Mouse (Mus musculus) intestine, embryonic 15.5 days (tissue): ENCODE measurements at regions not wholly inside any gene's neighbourhood (a gene's known extent, or its start where the extent isn't known, plus 50 kb on each side); places are given as distances from the start of the nearest gene placed in this dataset.
A peak's percentile ranks its signal among the peaks of the same experiment; 100 is the strongest.

Source experiments
- ATAC-seq: fragments of 200-750 bp; cut with Nextera tagmentation; 2 replicates; pipeline ENCODE4 v1.8.0; 2017; ENCODE audit warnings: moderate TSS enrichment, moderate library complexity
- H3K27ac ChIP-seq: fragments of 300-500 bp; sonication (generic); 2 replicates; pipeline ENCODE4 v1.5.1; 2015; ENCODE audit warnings: mild to moderate bottlenecking, inconsistent platforms
- H3K27me3 ChIP-seq: fragments of 300-500 bp; sonication (generic); replicated peaks from 2 replicates; pipeline ENCODE4 v1.6.1; 2015; ENCODE audit warnings: inconsistent platforms
- H3K36me3 ChIP-seq: fragments of 300-500 bp; sonication (generic); 2 replicates; pipeline ENCODE4 v1.6.1; 2015; ENCODE audit warnings: inconsistent platforms
- H3K4me1 ChIP-seq: fragments of 300-500 bp; sonication (generic); replicated peaks from 2 replicates; pipeline ENCODE4 v1.6.1; 2015; ENCODE audit warnings: inconsistent platforms
- H3K4me2 ChIP-seq: fragments of 300-500 bp; sonication (generic); replicated peaks from 2 replicates; pipeline ENCODE4 v1.6.1; 2015; ENCODE audit warnings: mild to moderate bottlenecking, inconsistent platforms
- H3K4me3 ChIP-seq: fragments of 300-500 bp; sonication (generic); replicated peaks from 2 replicates; pipeline ENCODE4 v1.5.1; 2015; ENCODE audit warnings: inconsistent platforms
- H3K9ac ChIP-seq: fragments of 300-500 bp; sonication (generic); 2 replicates; pipeline ENCODE4 v1.6.1; 2015; ENCODE audit warnings: inconsistent platforms
- H3K9me3 ChIP-seq: fragments of 300-500 bp; sonication (generic); 2 replicates; pipeline ENCODE4 v1.6.1; 2016; ENCODE audit warnings: inconsistent platforms
- WGBS: fragments of 180-500 bp; shearing (Covaris S2); methylation state at CpG from one replicate; pipeline ENCODE4 v1.1.7; 2015; 5-methylcytosine and 5-hydroxymethylcytosine counted together

DNA sequence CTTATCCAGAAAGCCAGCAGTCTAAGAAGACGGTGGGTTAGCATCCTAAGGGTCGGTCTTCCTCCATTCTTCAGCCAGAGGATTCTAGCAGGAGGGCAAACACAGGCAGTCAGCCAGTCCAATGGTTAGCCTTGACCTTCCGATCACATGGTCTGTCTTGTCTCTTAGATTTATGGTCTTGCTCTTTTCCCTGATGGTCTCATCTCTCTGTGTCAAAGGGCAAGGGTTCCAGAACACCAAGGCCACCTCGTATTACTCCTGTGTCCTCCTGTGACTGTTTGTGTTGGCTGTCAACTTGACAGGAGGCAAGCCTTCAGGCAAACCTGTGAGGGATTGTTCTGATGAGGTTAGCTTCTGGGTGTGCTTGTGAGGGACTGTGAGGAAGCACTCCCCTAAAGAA is 323.9 kb downstream of the Prdm2 start:
- Histone ChIP-seq H3K9me3 (no peaks in the 10 kb centered on the region), H3K9ac (no peak overlapping the region), H3K4me2 (no peak overlapping the region), H3K4me3 (no peak overlapping the region), H3K36me3 (no peaks in the 10 kb centered on the region), H3K27me3 (no peaks in the 10 kb centered on the region), H3K27ac (no peak overlapping the region), H3K4me1 (no peaks in the 10 kb centered on the region)
- WGBS: 53% methylated on average over 4 of the region's 4 CpGs
- ATAC-seq: no peak

DNA sequence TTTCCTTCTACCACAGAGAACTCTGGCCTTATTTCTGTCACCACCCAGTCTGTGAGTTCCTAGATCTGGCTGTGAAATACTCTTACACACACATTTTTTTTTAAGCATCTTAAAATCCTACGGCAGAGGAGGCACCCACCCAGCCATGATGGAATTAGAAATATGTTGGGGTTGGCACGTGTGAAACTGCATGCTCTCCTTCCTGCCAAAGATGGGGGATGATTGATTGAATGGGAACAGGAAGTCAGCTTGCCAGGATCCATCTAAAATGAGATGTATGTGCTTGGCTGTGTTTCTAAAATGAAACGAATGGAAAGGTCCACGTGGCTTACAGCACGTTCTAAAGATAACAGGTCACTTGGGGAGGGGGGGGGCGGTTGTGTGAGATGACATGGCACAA is 324.9 kb downstream of the Prdm2 start:
- no peaks in the 10 kb centered on the region for H3K4me1 ChIP-seq
- H3K9ac ChIP-seq: no peak overlapping the region
- WGBS: 35% methylated on average over 6 of the region's 6 CpGs
- no peak overlapping the region for H3K27ac ChIP-seq
- H3K9me3 ChIP-seq: no peaks in the 10 kb centered on the region
- ATAC-seq: no peak
- H3K4me3 ChIP-seq: no peak overlapping the region
- no peaks in the 10 kb centered on the region for H3K27me3 ChIP-seq
- no peak overlapping the region for H3K4me2 ChIP-seq
- H3K36me3 ChIP-seq: no peaks in the 10 kb centered on the region

DNA sequence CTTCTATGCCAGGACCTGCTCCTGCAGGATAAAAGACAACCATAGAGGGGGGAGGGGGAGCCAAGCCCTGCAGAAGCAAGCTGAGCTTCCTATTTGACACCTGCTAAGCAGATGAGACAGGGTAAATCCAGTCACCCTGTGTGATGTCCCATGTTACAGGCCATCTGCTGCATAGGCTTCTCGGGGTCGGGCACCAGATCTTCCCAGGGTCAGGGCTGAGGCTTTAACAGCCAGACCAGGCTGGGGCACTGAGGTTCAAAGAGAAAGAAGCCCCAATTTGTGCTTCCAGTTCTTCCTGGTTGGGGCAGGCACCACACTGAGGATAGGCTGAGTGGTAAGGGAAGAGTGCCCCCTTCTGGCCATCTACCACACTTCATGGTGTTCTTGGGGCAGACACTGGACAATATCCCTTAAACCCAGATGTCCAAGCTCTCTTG is 332.5 kb downstream of the Prdm2 start:
- 14% methylated on average over 2 of the region's 2 CpGs for WGBS
- Histone ChIP-seq H3K9me3 (no peaks in the 10 kb centered on the region), H3K9ac (no peak overlapping the region), H3K4me3 (no peak overlapping the region), H3K4me2 (no peak overlapping the region), H3K4me1 (0 out of 2 replicates have a peak, but pooled peaks cover 2% of the 10 kb centered on the region), H3K36me3 (no peaks in the 10 kb centered on the region), H3K27ac (no peak overlapping the region), H3K27me3 (no peaks in the 10 kb centered on the region)
- peak; percentile 85 for ATAC-seq

DNA sequence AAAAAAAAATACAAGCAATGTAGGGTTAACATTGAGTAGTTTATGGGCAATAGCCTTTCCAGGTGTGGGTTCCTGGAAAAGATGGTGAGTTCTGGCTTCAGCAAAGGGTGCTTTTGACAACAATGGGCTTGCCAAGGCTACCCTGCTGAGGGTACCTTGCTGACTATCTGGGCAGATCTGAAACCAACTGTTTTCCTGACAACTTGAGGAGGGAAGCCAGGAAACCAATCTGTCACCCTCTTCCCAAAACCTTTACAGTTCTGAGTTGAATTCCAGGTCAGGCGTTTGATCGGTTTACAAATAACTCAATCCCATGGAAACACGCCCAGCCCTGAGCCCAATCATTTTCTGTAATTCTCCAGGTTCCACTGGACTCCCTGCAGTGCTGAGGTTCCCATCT is 336.6 kb downstream of the Prdm2 start:
- Histone ChIP-seq H3K36me3 (no peaks in the 10 kb centered on the region), H3K27ac (no peak overlapping the region), H3K4me3 (no peak overlapping the region), H3K4me2 (no peak overlapping the region), H3K9ac (no peak overlapping the region), H3K9me3 (no peaks in the 10 kb centered on the region), H3K27me3 (no peaks in the 10 kb centered on the region), H3K4me1 (0 out of 2 replicates have a peak, but pooled peaks cover 2% of the 10 kb centered on the region)
- no peak for ATAC-seq
- WGBS: 87% methylated on average over 3 of the region's 3 CpGs

DNA sequence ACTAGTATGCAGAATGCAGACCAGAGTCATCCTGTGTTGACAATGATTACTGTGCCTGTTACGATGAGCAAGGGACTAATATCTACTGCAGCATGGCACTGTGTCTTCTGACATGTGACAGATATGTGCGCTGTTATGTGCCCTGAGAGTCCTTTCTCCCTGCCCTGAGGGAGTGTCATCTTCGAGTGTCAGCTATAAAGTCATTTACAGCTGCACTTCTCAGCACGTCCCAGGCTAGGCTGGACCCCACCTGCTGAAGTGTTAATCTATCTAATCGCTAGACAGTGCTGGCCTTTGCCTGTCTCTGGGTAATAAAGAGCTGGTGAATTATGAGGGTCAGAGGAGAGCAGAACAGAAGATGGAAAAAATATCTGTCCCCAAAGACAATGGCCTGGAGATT is 337.7 kb downstream of the Prdm2 start:
- no peaks in the 10 kb centered on the region for H3K36me3 ChIP-seq
- 42% methylated on average over 5 of the region's 5 CpGs for WGBS
- no peak overlapping the region for H3K4me3 ChIP-seq
- H3K9me3 ChIP-seq: no peaks in the 10 kb centered on the region
- H3K9ac ChIP-seq: no peak overlapping the region
- H3K4me2 ChIP-seq: no peak overlapping the region
- H3K27ac ChIP-seq: no peak overlapping the region
- no peaks in the 10 kb centered on the region for H3K27me3 ChIP-seq
- no peaks in the 10 kb centered on the region for H3K4me1 ChIP-seq
- peak; percentile 89 for ATAC-seq

DNA sequence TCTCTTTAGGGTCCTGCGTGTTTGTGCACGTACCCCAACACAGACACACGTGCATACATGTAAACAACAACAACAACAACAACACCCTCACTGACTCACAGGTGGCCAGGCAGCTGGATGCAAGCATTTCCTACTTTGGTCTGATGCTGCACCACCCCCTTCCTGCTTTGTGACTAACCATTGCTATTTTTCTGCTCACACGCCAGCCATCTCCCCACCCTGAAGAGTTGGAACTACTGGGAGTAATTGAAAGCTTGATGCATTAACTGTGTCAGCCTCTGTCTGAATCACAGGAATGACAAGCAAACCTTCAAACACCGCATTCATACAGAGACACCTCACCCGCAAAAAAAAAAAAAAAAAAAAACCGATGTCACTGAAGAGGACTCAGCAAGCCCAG is 346.5 kb downstream of the Prdm2 start:
- Histone ChIP-seq H3K9me3 (no peaks in the 10 kb centered on the region), H3K27me3 (no peaks in the 10 kb centered on the region), H3K36me3 (no peaks in the 10 kb centered on the region), H3K4me2 (no peak overlapping the region), H3K27ac (no peak overlapping the region), H3K9ac (no peak overlapping the region), H3K4me3 (no peak overlapping the region), H3K4me1 (no peaks in the 10 kb centered on the region)
- 87% methylated on average over 7 of the region's 7 CpGs for WGBS
- no peak for ATAC-seq

DNA sequence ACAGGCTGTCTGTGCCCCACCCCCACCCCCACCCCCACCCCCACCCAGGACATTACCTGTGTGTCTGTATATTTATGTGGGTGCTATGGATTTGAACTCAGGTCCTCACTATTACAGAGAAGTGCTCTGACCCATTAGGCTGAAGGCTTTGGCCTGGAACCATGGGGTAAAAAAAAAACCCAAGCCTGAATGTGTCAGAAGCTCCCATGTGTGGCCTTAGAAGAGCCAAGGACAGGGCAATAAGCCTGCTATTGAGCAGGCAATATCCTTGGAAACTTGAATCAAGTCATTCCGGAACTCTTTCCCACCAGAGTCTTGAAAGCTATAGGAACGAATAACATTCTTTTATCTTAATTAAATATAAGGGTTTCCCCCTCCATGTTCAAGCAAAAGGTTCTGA is 347.2 kb downstream of the Prdm2 start:
- WGBS: 94% methylated on average over 2 of the region's 2 CpGs
- no peaks in the 10 kb centered on the region for H3K9me3 ChIP-seq
- no peaks in the 10 kb centered on the region for H3K27me3 ChIP-seq
- no peak for ATAC-seq
- H3K4me3 ChIP-seq: no peak overlapping the region
- no peak overlapping the region for H3K27ac ChIP-seq
- no peak overlapping the region for H3K9ac ChIP-seq
- H3K4me1 ChIP-seq: no peaks in the 10 kb centered on the region
- H3K36me3 ChIP-seq: no peaks in the 10 kb centered on the region
- H3K4me2 ChIP-seq: no peak overlapping the region

DNA sequence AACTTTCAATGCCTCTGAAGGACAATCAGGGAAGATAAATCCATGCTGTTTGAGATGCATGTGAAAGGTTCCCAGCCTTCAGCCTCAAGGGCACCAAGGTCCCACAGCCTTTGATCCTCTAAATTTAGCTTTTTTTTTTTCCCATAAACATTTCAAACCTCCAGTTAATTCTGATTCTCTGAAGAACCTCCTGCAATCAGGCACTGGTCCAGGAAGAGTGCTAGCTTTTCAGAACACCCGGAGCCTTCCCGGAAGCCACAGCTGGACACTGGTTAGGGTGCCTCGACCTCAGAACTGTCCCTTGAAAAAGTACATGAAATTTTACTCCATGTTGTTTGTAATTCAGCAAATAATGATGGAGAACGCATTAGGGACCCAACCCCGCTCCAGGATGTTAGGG is 348.9 kb downstream of the Prdm2 start:
- ATAC-seq: no peak
- no peak overlapping the region for H3K9ac ChIP-seq
- no peaks in the 10 kb centered on the region for H3K36me3 ChIP-seq
- H3K9me3 ChIP-seq: no peaks in the 10 kb centered on the region
- no peak overlapping the region for H3K27ac ChIP-seq
- no peak overlapping the region for H3K4me2 ChIP-seq
- H3K4me1 ChIP-seq: no peaks in the 10 kb centered on the region
- WGBS: 64% methylated on average over 5 of the region's 5 CpGs
- no peak overlapping the region for H3K4me3 ChIP-seq
- no peaks in the 10 kb centered on the region for H3K27me3 ChIP-seq

DNA sequence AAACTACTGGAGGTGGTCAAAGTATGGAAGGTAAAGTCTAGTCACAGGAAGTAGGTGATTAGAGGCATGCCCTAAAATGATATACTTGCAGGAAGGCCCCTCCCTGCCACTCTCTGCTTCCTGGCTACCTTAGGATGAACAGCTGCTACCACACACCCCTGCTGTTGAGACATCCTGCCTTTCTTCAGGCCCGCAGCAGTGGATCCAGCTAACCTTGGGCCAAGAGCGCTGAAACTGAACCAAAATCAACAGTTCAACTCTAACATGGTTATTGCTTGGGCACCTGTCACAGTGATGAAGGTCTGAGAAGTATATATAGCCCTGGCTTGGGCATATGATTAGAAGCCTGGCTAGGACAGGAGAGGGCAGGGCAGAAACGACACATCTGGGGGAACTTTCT is 352.4 kb downstream of the Prdm2 start:
- no peak overlapping the region for H3K9ac ChIP-seq
- no peaks in the 10 kb centered on the region for H3K4me1 ChIP-seq
- no peak overlapping the region for H3K27ac ChIP-seq
- no peaks in the 10 kb centered on the region for H3K9me3 ChIP-seq
- no peaks in the 10 kb centered on the region for H3K27me3 ChIP-seq
- WGBS: 79% methylated on average over 3 of the region's 3 CpGs
- no peak overlapping the region for H3K4me3 ChIP-seq
- no peaks in the 10 kb centered on the region for H3K36me3 ChIP-seq
- no peak overlapping the region for H3K4me2 ChIP-seq
- ATAC-seq: no peak

DNA sequence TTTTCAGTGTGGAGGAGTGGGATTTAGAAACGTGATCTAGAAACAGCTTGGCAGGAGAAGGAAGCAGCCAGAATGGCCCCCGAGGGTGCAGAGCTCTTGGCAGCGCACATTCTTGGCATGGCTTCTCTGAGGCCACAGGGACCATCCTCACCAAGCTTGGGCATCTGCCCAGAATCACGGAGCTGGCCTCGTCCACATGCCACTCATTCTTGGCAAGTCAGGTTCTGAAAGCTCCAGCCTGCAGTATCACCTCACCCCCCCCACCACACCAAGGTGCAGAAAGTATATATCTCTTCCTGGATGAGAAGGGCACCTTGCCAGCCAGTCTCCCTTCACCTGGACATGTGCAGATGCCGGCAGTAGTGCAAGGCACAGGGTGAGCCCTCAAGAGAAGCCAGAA is 356.2 kb downstream of the Prdm2 start:
- no peak overlapping the region for H3K4me2 ChIP-seq
- no peak for ATAC-seq
- H3K4me1 ChIP-seq: no peaks in the 10 kb centered on the region
- no peak overlapping the region for H3K4me3 ChIP-seq
- no peaks in the 10 kb centered on the region for H3K27me3 ChIP-seq
- H3K36me3 ChIP-seq: no peaks in the 10 kb centered on the region
- no peak overlapping the region for H3K27ac ChIP-seq
- 58% methylated on average over 6 of the region's 6 CpGs for WGBS
- no peaks in the 10 kb centered on the region for H3K9me3 ChIP-seq
- H3K9ac ChIP-seq: no peak overlapping the region

DNA sequence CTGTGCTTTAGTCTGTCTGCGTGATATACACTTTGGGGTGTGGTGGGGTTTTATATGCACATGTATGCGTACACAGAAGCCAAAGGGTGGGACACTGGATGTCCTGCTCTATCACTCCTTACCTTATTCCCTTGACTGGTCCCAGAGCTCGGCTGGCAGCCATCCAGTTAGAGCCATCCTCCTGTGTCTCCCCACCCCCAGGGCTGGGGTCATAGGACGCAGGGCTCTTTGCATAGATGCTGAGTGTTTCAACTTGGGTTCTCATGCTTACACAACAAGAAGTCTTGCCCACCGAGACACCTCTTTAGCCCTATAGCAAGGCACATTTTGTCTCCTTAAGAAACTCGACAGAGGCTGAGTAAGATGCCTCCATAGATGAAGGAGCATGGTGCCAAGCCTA is 357.2 kb downstream of the Prdm2 start:
- H3K4me3 ChIP-seq: no peak overlapping the region
- H3K4me2 ChIP-seq: no peak overlapping the region
- no peak for ATAC-seq
- H3K27me3 ChIP-seq: no peaks in the 10 kb centered on the region
- no peaks in the 10 kb centered on the region for H3K9me3 ChIP-seq
- no peak overlapping the region for H3K27ac ChIP-seq
- WGBS: 86% methylated on average over 6 of the region's 6 CpGs
- no peaks in the 10 kb centered on the region for H3K36me3 ChIP-seq
- H3K9ac ChIP-seq: no peak overlapping the region
- no peaks in the 10 kb centered on the region for H3K4me1 ChIP-seq

DNA sequence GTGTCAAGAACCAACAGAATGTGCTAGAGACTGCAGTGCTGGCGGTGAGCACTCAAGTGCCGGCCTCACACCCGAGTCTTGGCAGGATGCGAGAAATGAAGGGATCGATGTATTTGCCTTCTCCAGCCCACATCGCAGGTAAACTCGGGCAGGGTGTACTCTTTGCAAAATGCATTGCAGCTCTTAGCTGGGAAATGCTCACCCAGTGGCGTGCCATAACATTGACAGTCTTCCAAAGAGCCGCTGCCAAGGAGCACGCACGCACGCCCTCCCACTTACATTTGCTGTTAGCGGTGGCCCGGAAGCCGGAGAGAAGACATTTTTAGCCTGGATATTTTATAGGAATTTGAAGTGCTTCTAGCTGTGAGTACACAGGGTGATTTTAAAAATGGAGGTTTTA is 358.9 kb downstream of the Prdm2 start:
- ATAC-seq: no peak
- no peak overlapping the region for H3K9ac ChIP-seq

DNA sequence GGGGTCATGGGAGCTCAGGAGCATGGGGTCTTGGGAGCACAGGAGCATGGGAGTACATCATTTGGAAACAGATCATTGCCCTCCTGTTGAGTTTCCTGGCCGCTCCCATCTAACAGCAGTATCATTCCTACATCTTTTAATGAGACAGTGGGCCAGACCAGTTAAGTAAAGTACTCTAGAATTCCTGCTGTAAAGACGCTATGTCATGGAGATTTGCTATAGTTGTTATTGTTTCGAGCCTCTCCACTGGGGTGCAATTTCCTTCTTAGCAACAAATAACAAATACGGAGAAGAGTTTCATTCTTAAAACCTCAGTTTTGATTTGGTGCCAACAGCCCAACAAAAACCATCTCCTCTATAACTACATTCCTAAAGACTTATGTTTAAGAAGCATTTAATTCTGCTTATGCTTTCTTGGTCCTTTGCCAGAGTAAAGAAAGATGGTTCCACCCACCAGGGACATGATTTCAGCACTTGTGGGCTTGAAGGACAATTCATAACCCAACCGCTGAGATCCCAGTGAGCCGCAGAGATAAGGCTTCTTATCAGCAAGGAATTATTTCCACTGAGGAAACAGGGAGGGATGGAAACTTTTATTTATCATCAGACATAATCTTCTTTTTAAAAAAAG is 367.6 kb downstream of the Prdm2 start:
- H3K9ac ChIP-seq: no peak overlapping the region
- H3K4me2 ChIP-seq: no peak overlapping the region
- 45% methylated on average over 6 of the region's 6 CpGs for WGBS
- H3K4me3 ChIP-seq: no peak overlapping the region
- ATAC-seq: peak; percentile 36; the same call in 1 of the 2 replicates
- H3K9me3 ChIP-seq: no peaks in the 10 kb centered on the region
- H3K27me3 ChIP-seq: no peaks in the 10 kb centered on the region
- H3K4me1 ChIP-seq: no peaks in the 10 kb centered on the region
- H3K36me3 ChIP-seq: no peaks in the 10 kb centered on the region
- no peak overlapping the region for H3K27ac ChIP-seq

More for the DNA sequence above, 358.9 kb downstream of the Prdm2 start:
- H3K4me2 ChIP-seq: no peak overlapping the region
- H3K4me3 ChIP-seq: no peak overlapping the region
- no peaks in the 10 kb centered on the region for H3K36me3 ChIP-seq
- 89% methylated on average over 15 of the region's 15 CpGs for WGBS
- no peaks in the 10 kb centered on the region for H3K9me3 ChIP-seq
- H3K27ac ChIP-seq: no peak overlapping the region
- H3K27me3 ChIP-seq: no peaks in the 10 kb centered on the region
- no peaks in the 10 kb centered on the region for H3K4me1 ChIP-seq
